8 mouse cellular contexts compared by ENCODE assay signal in genomic region chr1:127868300-127869261, GRCm38 (mm10). TPM values are rescaled to one million over a fixed set of nuclear protein-coding genes. Genes with fewer than 3 reads are reported as not detected.
A peak's percentile ranks its signal among the peaks of the same experiment; 100 is the strongest.
DNase-seq lines count a peak whose midpoint lies in the region; ATAC-seq and TF ChIP-seq lines count a peak whose summit lies in the region.

Gene Rab3gap1 (plus strand): TSS chr1:127868773.

- peak within 1 kb of the TSS; percentile 66 for H3K4me2 ChIP-seq in kidney, embryonic 15.5 days

- H3K9ac ChIP-seq in kidney, embryonic 15.5 days, result peak within 1 kb of the TSS; percentile 76

- TF ChIP-seq POLR2A in bone marrow macrophage, adult 2 months (IDR thresholded peaks at IDR 0.05; ENCODE audit: borderline replicate concordance, low read depth, low read length), result peak; percentile 60; the same call in 1 of the 2 replicates
- TF ChIP-seq POLR2A in embryonic fibroblast, embryonic 13.5 days (IDR thresholded peaks at IDR 0.05; ENCODE audit: low read depth, low read length), result peak; percentile 97

- 13% methylated on average over 47 of the region's 47 CpGs for WGBS in heart, embryonic 10.5 days
- WGBS in kidney, embryonic 15.5 days, result 11% methylated on average over 47 of the region's 47 CpGs

- no peaks in the 10 kb centered on the region for H3K27me3 ChIP-seq in heart, embryonic 10.5 days (ENCODE audit: insufficient read depth, poor library complexity, severe bottlenecking)
- no peaks in the 10 kb centered on the region for H3K27me3 ChIP-seq in kidney, embryonic 15.5 days

- DNase-seq in A20 (ENCODE audit: low read depth, low spot score) (peak; percentile 95), liver (peak; percentile 94)
- DNase-seq in heart, embryonic 10.5 days (ENCODE audit: low spot score), result peak; percentile 95
- peak; percentile 91 to 95 for DNase-seq in spleen, postnatal 4 days (ENCODE audit: low spot score in 2 of 2)

- peak; percentile 99 for ATAC-seq in kidney, embryonic 15.5 days (replicated peaks; ENCODE audit: low FRiP score)
- peak; percentile 99 for ATAC-seq in monocyte, adult 5-6 weeks (replicated peaks; ENCODE audit: insufficient number of reproducible peaks, low FRiP score, low TSS enrichment, poor library complexity, severe bottlenecking)

- peaks cover 7% of the 10 kb centered on the region for H3K4me1 ChIP-seq in bone marrow macrophage, adult 2 months (ENCODE audit: control insufficient read depth, insufficient read depth, low read length)
- no peaks in the 10 kb centered on the region; the same call in 1 of the 2 replicates for H3K4me1 ChIP-seq in embryonic fibroblast, embryonic 13.5 days (ENCODE audit: control insufficient read depth, insufficient read depth, low read length)
- H3K4me1 ChIP-seq in heart, embryonic 10.5 days, result 0 out of 2 replicates have a peak, but pooled peaks cover 3% of the 10 kb centered on the region
- H3K4me1 ChIP-seq in kidney, embryonic 15.5 days, result peaks cover 4% of the 10 kb centered on the region; the same call in 1 of the 2 replicates

- no peaks in the 10 kb centered on the region for H3K9me3 ChIP-seq in heart, embryonic 10.5 days
- no peaks in the 10 kb centered on the region for H3K9me3 ChIP-seq in kidney, embryonic 15.5 days (replicated peaks)

- H3K27ac ChIP-seq in bone marrow macrophage, adult 2 months (ENCODE audit: insufficient read depth, low read depth, low read length), result peak within 1 kb of the TSS; percentile 36; the same call in 1 of the 2 replicates
- H3K27ac ChIP-seq in embryonic fibroblast, embryonic 13.5 days (ENCODE audit: insufficient read depth, low read length), result 0 out of 2 replicates have a peak within 1 kb of the TSS, but pooled peaks have one; percentile 16
- H3K27ac ChIP-seq in heart, embryonic 10.5 days, result peak within 1 kb of the TSS; percentile 89
- H3K27ac ChIP-seq in kidney, embryonic 15.5 days, result peak within 1 kb of the TSS; percentile 86

- peak within 1 kb of the TSS; percentile 97 for H3K4me3 ChIP-seq in bone marrow macrophage, adult 2 months (ENCODE audit: insufficient read depth, low read length)
- H3K4me3 ChIP-seq in embryonic fibroblast, embryonic 13.5 days (ENCODE audit: insufficient read depth, low read length), result peak within 1 kb of the TSS; percentile 88
- peak within 1 kb of the TSS; percentile 69 for H3K4me3 ChIP-seq in heart, embryonic 10.5 days
- peak within 1 kb of the TSS; percentile 83 for H3K4me3 ChIP-seq in kidney, embryonic 15.5 days (replicated peaks)

- no peak for TF ChIP-seq CTCF in bone marrow macrophage, adult 2 months (IDR thresholded peaks at IDR 0.05; ENCODE audit: low read depth, low read length)
- no peak for TF ChIP-seq CTCF in embryonic fibroblast, embryonic 13.5 days (IDR thresholded peaks at IDR 0.05; ENCODE audit: borderline replicate concordance, insufficient read depth, low read length)

- H3K36me3 ChIP-seq in heart, embryonic 10.5 days, result peaks cover 22% of the 10 kb centered on the region
- peaks cover 21% of the 10 kb centered on the region for H3K36me3 ChIP-seq in kidney, embryonic 15.5 days

RNA-seq across cellular contexts. Expression of gene Rab3gap1, which starts in this region (rescaled TPM):
- polyA plus RNA-seq in bone marrow macrophage, adult 2 months (2012; ENCODE audit: insufficient read depth, insufficient read length, missing spikeins), result 20.6 and 22.9 TPM in 2 replicates
- polyA plus RNA-seq in embryonic fibroblast, embryonic 13.5 days (2011; ENCODE audit: insufficient read length, low read depth, missing spikeins), result 35.4 and 38.4 TPM in 2 replicates
- polyA plus RNA-seq in heart, embryonic 10.5 days (2016; fragmentation: Nextera tagmentation; extraction: Ambion mirVana), result 19.2 and 27.1 TPM in 2 replicates
- polyA plus RNA-seq in kidney, embryonic 15.5 days (2015; fragmentation: Nextera tagmentation; extraction: Ambion mirVana), result 22.6 and 23.8 TPM in 2 replicates
- 48.1 to 66.4 TPM (median 49.2 TPM) in 3 replicates for total RNA-seq in monocyte, adult 5-6 weeks (2017)

Comparison
In these comparisons a context has a peak if more than half of its experiments do, and no peak if none do; other contexts are left out.
1. Peak in every context shown above with its lines: DNase-seq, ATAC-seq, H3K4me3 ChIP-seq and H3K27ac ChIP-seq.
2. H3K27ac ChIP-seq: peak in every context shown above with its lines; median percentile 89 in heart, embryonic 10.5 days; 86 in kidney, embryonic 15.5 days; 36 in bone marrow macrophage, adult 2 months; 16 in embryonic fibroblast, embryonic 13.5 days.